Comparison of ENCODE assay signal across 9 mouse cellular contexts in the genomic region with DNA sequence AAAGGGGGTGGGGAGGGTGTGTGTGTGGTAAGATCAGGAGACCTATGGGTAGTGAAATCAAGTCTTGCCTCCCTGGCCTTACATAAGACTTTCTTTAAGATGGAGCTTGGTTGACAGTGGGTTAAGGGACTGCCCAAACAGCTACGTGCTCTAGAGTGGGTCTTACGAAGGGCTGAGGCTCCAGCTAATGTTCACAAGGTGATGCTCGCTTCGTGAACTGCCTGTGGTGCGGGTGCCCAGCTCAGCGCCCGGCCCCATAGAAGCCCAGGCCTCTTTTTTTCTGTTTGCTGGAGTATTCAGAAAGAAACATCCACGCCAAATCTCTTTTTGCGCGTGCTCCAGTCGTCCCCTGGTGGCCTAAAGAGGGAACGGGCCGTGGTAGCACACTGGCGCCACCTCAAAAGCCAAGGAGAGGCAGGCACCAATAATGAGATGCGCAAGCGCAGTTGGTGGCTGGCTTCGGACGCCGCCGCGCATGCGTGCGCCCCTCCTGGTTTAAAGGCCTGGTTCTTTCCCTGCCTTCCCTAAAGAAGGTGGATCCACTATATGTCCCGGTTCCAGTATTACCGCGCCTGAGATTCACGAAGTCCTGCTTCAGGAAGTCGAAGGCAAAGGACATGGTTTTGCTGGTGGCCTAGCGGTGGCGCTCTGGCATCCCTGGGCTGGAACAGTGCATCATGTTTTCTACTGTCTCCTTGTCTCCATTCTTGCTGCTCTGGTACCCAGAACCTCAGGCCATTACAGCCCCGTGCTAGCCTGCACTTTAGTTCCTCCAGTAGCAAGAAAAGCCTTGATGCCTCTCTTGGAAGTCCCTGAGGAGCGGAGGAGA. TPM values are rescaled to one million over a fixed set of nuclear protein-coding genes. Genes with fewer than 3 reads are reported as not detected.
DNase-seq lines count a peak whose midpoint lies in the region; ATAC-seq lines count a peak whose summit lies in the region.
"Had no signal": no experiment of that assay in that cellular context is flagged by ENCODE, and none has a peak within 500 bp of the region (broad histone marks: within the 10 kb centered on the region; RNA-seq: fewer than 3 reads in every experiment).

No protein-coding gene starts in this region.

- no peaks in the 10 kb centered on the region for H3K9me3 ChIP-seq in hindbrain, embryonic 14.5 days (ENCODE audit: control insufficient read depth, low read length)

- H3K4me3 ChIP-seq in hindbrain, embryonic 14.5 days (replicated peaks; ENCODE audit: low read length): 0 out of 2 replicates have a peak overlapping the region, but pooled peaks have one; percentile 10
- H3K4me3 ChIP-seq: myocyte had no signal

- peaks cover 38% of the 10 kb centered on the region for H3K36me3 ChIP-seq in hindbrain, embryonic 14.5 days (replicated peaks; ENCODE audit: control insufficient read depth, insufficient read depth)

- peak overlapping the region; percentile 80 for H3K27ac ChIP-seq in hindbrain, embryonic 14.5 days

- no peaks in the 10 kb centered on the region for H3K27me3 ChIP-seq in hindbrain, embryonic 14.5 days (ENCODE audit: control insufficient read depth, insufficient read depth, low read length)

- peaks cover 14% of the 10 kb centered on the region for H3K4me1 ChIP-seq in hindbrain, embryonic 14.5 days (replicated peaks; ENCODE audit: control insufficient read depth, insufficient read depth, low read length)

- peak; percentile 93 for ATAC-seq in hindbrain, embryonic 14.5 days (ENCODE audit: low FRiP score)

- peak; percentile 95 for DNase-seq in R1 (ENCODE audit: low read depth, low spot score)
- peak; percentile 95 for DNase-seq in cerebellum, postnatal 36 days
- peak; percentile 89 to 93 for DNase-seq in frontal cortex, postnatal 25 days (ENCODE audit: low spot score in 2 of 2)
- DNase-seq in hindbrain, embryonic 14.5 days (ENCODE audit: low spot score): peak; percentile 97
- DNase-seq in layer of hippocampus, postnatal 25 days (ENCODE audit: extremely low spot score in 1 of 2, low spot score in 1 of 2): peak; percentile 90 to 93
- DNase-seq in lung, postnatal 14 days: peak; percentile 92
- DNase-seq in retina, adult 2 months (ENCODE audit: low read depth, low spot score): peak; percentile 78
- peak; percentile 80 for DNase-seq in thymus, postnatal 25 days

- WGBS in hindbrain, embryonic 14.5 days: 10% methylated on average over 32 of the region's 32 CpGs

- H3K4me2 ChIP-seq in hindbrain, embryonic 14.5 days (replicated peaks): peak overlapping the region; percentile 48

- H3K9ac ChIP-seq in hindbrain, embryonic 14.5 days: peak overlapping the region; percentile 68

RNA-seq across cellular contexts. Expression of a gene that starts 21.7 kb away (rescaled TPM):
- 301 and 339 TPM in 2 replicates for polyA plus RNA-seq in hindbrain, embryonic 14.5 days (2014; fragmentation: Nextera tagmentation; extraction: Ambion mirVana)
- total RNA-seq in layer of hippocampus, postnatal 25 days (2021): 100 to 1,000 TPM; 166 to 175 TPM

Comparison
In these comparisons a context has a peak if more than half of its experiments do, and no peak if none do; other contexts are left out.
1. Peak in every context shown above with its lines: DNase-seq, ATAC-seq, H3K4me3 ChIP-seq and H3K27ac ChIP-seq.